Comparison of ENCODE assay signal across 15 mouse cellular contexts in genomic region chr2:33638141-33638733, GRCm38 (mm10). TPM values are rescaled to one million over a fixed set of nuclear protein-coding genes. Genes with fewer than 3 reads are reported as not detected.
A peak's percentile ranks its signal among the peaks of the same experiment; 100 is the strongest.
DNase-seq lines count a peak whose midpoint lies in the region; ATAC-seq and TF ChIP-seq lines count a peak whose summit lies in the region.
"Had no signal": no experiment of that assay in that cellular context is flagged by ENCODE, and none has a peak within 500 bp of the region (broad histone marks: within the 10 kb centered on the region; RNA-seq: fewer than 3 reads in every experiment).

No protein-coding gene starts in this region.

- no peak for DNase-seq in forebrain, embryonic 11.5 days (ENCODE audit: low spot score)
- no peak for DNase-seq in forebrain, postnatal 0 days
- DNase-seq in neural tube, embryonic 11.5 days (ENCODE audit: low spot score), result no peak
- DNase-seq in adrenal gland, adult 18-20 months (ENCODE audit: low spot score in 2 of 2), result no peak
- DNase-seq in gastrocnemius, postnatal 25 days, result no peak
- DNase-seq in lung, postnatal 10 days, result no peak
- DNase-seq: adrenal gland, postnatal 10 days; cerebellum, postnatal 14 days; heart, postnatal 4 days; kidney, postnatal 14 days; lung, postnatal 14 days had no signal

- H3K4me2 ChIP-seq in forebrain, embryonic 11.5 days (ENCODE audit: low read depth, low read length, severe bottlenecking), result no peak overlapping the region
- no peak overlapping the region for H3K4me2 ChIP-seq in forebrain, postnatal 0 days (ENCODE audit: low read depth)
- peak overlapping the region; percentile 6; the same call in 1 of the 2 replicates for H3K4me2 ChIP-seq in embryonic facial prominence, embryonic 12.5 days (replicated peaks)
- H3K4me2 ChIP-seq in limb, embryonic 12.5 days, result peak overlapping the region; percentile 74
- H3K4me2 ChIP-seq in neural tube, embryonic 11.5 days (ENCODE audit: low read depth), result 0 out of 2 replicates have a peak overlapping the region, but pooled peaks have one; percentile 0

- no peak overlapping the region for H3K9ac ChIP-seq in forebrain, embryonic 11.5 days (ENCODE audit: low read length)
- no peak overlapping the region for H3K9ac ChIP-seq in forebrain, postnatal 0 days
- no peak overlapping the region for H3K9ac ChIP-seq in embryonic facial prominence, embryonic 12.5 days
- peak overlapping the region; percentile 99 for H3K9ac ChIP-seq in limb, embryonic 12.5 days (replicated peaks)
- no peak overlapping the region for H3K9ac ChIP-seq in neural tube, embryonic 11.5 days (ENCODE audit: low read length)
- H3K9ac ChIP-seq: liver, embryonic 12.5 days had no signal

- H3K36me3 ChIP-seq in forebrain, embryonic 11.5 days (ENCODE audit: control insufficient read depth, insufficient read depth, low read length), result no peaks in the 10 kb centered on the region
- H3K36me3 ChIP-seq in forebrain, postnatal 0 days (ENCODE audit: insufficient read depth), result no peaks in the 10 kb centered on the region
- no peaks in the 10 kb centered on the region for H3K36me3 ChIP-seq in embryonic facial prominence, embryonic 12.5 days
- peaks cover 6% of the 10 kb centered on the region; the same call in 1 of the 2 replicates for H3K36me3 ChIP-seq in limb, embryonic 12.5 days
- H3K36me3 ChIP-seq in neural tube, embryonic 11.5 days (ENCODE audit: control insufficient read depth, insufficient read depth, low read length), result no peaks in the 10 kb centered on the region
- H3K36me3 ChIP-seq: liver, embryonic 12.5 days had no signal

- ATAC-seq in forebrain, embryonic 11.5 days (replicated peaks; ENCODE audit: low FRiP score), result no peak
- no peak for ATAC-seq in forebrain, postnatal 0 days
- ATAC-seq in embryonic facial prominence, embryonic 12.5 days (ENCODE audit: insufficient number of reproducible peaks, insufficient read depth, low FRiP score, low TSS enrichment), result no peak
- ATAC-seq in limb, embryonic 12.5 days (ENCODE audit: insufficient number of reproducible peaks, insufficient read depth, low FRiP score, low TSS enrichment, low read depth), result no peak
- no peak for ATAC-seq in neural tube, embryonic 11.5 days (ENCODE audit: insufficient read depth, low FRiP score, low TSS enrichment)
- ATAC-seq: liver, embryonic 12.5 days had no signal

- no peak overlapping the region for H3K27ac ChIP-seq in forebrain, embryonic 11.5 days (ENCODE audit: low read depth, low read length)
- H3K27ac ChIP-seq in forebrain, postnatal 0 days (ENCODE audit: low read depth, low read length), result no peak overlapping the region
- no peak overlapping the region for H3K27ac ChIP-seq in embryonic facial prominence, embryonic 12.5 days
- peak overlapping the region; percentile 93 for H3K27ac ChIP-seq in limb, embryonic 12.5 days
- no peak overlapping the region for H3K27ac ChIP-seq in neural tube, embryonic 11.5 days (ENCODE audit: low read depth, low read length)
- H3K27ac ChIP-seq: liver, embryonic 12.5 days had no signal

- peaks cover 99% of the 10 kb centered on the region for H3K27me3 ChIP-seq in forebrain, embryonic 11.5 days (ENCODE audit: control insufficient read depth, insufficient read depth, low read length)
- peaks cover 85% of the 10 kb centered on the region for H3K27me3 ChIP-seq in forebrain, postnatal 0 days (ENCODE audit: insufficient read depth, low read length)
- peaks cover 91% of the 10 kb centered on the region for H3K27me3 ChIP-seq in embryonic facial prominence, embryonic 12.5 days
- peaks cover 97% of the 10 kb centered on the region for H3K27me3 ChIP-seq in limb, embryonic 12.5 days
- peaks cover 98% of the 10 kb centered on the region for H3K27me3 ChIP-seq in neural tube, embryonic 11.5 days (ENCODE audit: control insufficient read depth, insufficient read depth, low read length)

- H3K4me1 ChIP-seq in forebrain, embryonic 11.5 days (replicated peaks; ENCODE audit: control insufficient read depth, insufficient read depth, low read length), result peaks cover 25% of the 10 kb centered on the region
- no peaks in the 10 kb centered on the region for H3K4me1 ChIP-seq in forebrain, postnatal 0 days (ENCODE audit: insufficient read depth)
- H3K4me1 ChIP-seq in embryonic facial prominence, embryonic 12.5 days, result peaks cover 12% of the 10 kb centered on the region
- H3K4me1 ChIP-seq in limb, embryonic 12.5 days (replicated peaks), result peaks cover 47% of the 10 kb centered on the region
- H3K4me1 ChIP-seq in neural tube, embryonic 11.5 days (ENCODE audit: control insufficient read depth, insufficient read depth, low read length), result peaks cover 4% of the 10 kb centered on the region

- 0 out of 2 replicates have a peak overlapping the region, but pooled peaks have one; percentile 43 for H3K4me3 ChIP-seq in forebrain, embryonic 11.5 days (ENCODE audit: low read depth, low read length)
- H3K4me3 ChIP-seq in forebrain, postnatal 0 days (ENCODE audit: low read depth, low read length), result no peak overlapping the region
- H3K4me3 ChIP-seq in embryonic facial prominence, embryonic 12.5 days, result peak overlapping the region; percentile 8; the same call in 1 of the 2 replicates
- H3K4me3 ChIP-seq in limb, embryonic 12.5 days (replicated peaks), result peak overlapping the region; percentile 72
- peak overlapping the region; percentile 50; the same call in 1 of the 2 replicates for H3K4me3 ChIP-seq in neural tube, embryonic 11.5 days (ENCODE audit: low read depth, low read length)
- H3K4me3 ChIP-seq: liver, embryonic 12.5 days had no signal

- no peak for TF ChIP-seq CTCF in forebrain, postnatal 0 days (IDR thresholded peaks at IDR 0.05; ENCODE audit: low read depth)

- 13% methylated on average over 6 of the region's 6 CpGs for WGBS in forebrain, embryonic 11.5 days
- 34% methylated on average over 6 of the region's 6 CpGs for WGBS in forebrain, postnatal 0 days
- WGBS in embryonic facial prominence, embryonic 12.5 days, result 27% methylated on average over 6 of the region's 6 CpGs
- 19% methylated on average over 6 of the region's 6 CpGs for WGBS in limb, embryonic 12.5 days
- 12% methylated on average over 6 of the region's 6 CpGs for WGBS in neural tube, embryonic 11.5 days

- no peaks in the 10 kb centered on the region for H3K9me3 ChIP-seq in forebrain, embryonic 11.5 days (ENCODE audit: control insufficient read depth, low read length)
- H3K9me3 ChIP-seq in forebrain, postnatal 0 days (ENCODE audit: low read length), result no peaks in the 10 kb centered on the region
- no peaks in the 10 kb centered on the region for H3K9me3 ChIP-seq in embryonic facial prominence, embryonic 12.5 days
- H3K9me3 ChIP-seq in limb, embryonic 12.5 days, result no peaks in the 10 kb centered on the region
- H3K9me3 ChIP-seq in neural tube, embryonic 11.5 days (ENCODE audit: control insufficient read depth, low read length), result no peaks in the 10 kb centered on the region
- H3K9me3 ChIP-seq: liver, embryonic 12.5 days had no signal

RNA-seq across cellular contexts. Expression of gene Lmx1b, which starts 2.1 kb away (rescaled TPM):
- polyA plus RNA-seq in forebrain, embryonic 11.5 days (2014; fragmentation: Nextera tagmentation; extraction: Ambion mirVana), result 1.0 and 1.6 TPM in 2 replicates
- total RNA-seq in forebrain, postnatal 0 days (2014; rRNA removed), result 0.54 and 2.0 TPM in 2 replicates
- 0.05 and 0.24 TPM in 2 replicates for polyA plus RNA-seq in forebrain, postnatal 0 days (2015; fragmentation: Nextera tagmentation; extraction: Ambion mirVana)
- 0.74 and 1.0 TPM in 2 replicates for polyA plus RNA-seq in embryonic facial prominence, embryonic 12.5 days (2016; fragmentation: Nextera tagmentation; extraction: Ambion mirVana)
- polyA plus RNA-seq in limb, embryonic 12.5 days (2016; fragmentation: Nextera tagmentation; extraction: Ambion mirVana), result 8.6 and 9.9 TPM in 2 replicates
- polyA plus RNA-seq in neural tube, embryonic 11.5 days (2014; fragmentation: Nextera tagmentation; extraction: Ambion mirVana), result 1.6 and 1.7 TPM in 2 replicates
- total RNA-seq in adrenal gland, adult 18-20 months (2021), result not detected
- under 1 TPM; 0.05 to 0.24 TPM for total RNA-seq in gastrocnemius, postnatal 25 days (2021)
- polyA plus RNA-seq: liver, embryonic 12.5 days; spleen, adult 2 months had no signal

Comparison
In these comparisons a context has a peak if more than half of its experiments do, and no peak if none do; other contexts are left out.
1. H3K4me2 ChIP-seq: peak in embryonic facial prominence, embryonic 12.5 days (single experiment), limb, embryonic 12.5 days (single experiment) and neural tube, embryonic 11.5 days (single experiment); none in forebrain, embryonic 11.5 days (single experiment) and forebrain, postnatal 0 days (single experiment).